Mouse (Mus musculus) T-helper 1 cell (primary cell): ENCODE measurements at regions not wholly inside any gene's neighbourhood (a gene's known extent, or its start where the extent isn't known, plus 50 kb on each side); places are given as distances from the start of the nearest gene placed in this dataset.

Experiments
- in situ Hi-C: fragments of 300-600 bp; cut with MboI, MseI; formaldehyde crosslinking; loops from one replicate; pipeline ENCODE4 v1.15.1; 2025; ENCODE audit warnings: high pct_unique_total_duplicates

DNA sequence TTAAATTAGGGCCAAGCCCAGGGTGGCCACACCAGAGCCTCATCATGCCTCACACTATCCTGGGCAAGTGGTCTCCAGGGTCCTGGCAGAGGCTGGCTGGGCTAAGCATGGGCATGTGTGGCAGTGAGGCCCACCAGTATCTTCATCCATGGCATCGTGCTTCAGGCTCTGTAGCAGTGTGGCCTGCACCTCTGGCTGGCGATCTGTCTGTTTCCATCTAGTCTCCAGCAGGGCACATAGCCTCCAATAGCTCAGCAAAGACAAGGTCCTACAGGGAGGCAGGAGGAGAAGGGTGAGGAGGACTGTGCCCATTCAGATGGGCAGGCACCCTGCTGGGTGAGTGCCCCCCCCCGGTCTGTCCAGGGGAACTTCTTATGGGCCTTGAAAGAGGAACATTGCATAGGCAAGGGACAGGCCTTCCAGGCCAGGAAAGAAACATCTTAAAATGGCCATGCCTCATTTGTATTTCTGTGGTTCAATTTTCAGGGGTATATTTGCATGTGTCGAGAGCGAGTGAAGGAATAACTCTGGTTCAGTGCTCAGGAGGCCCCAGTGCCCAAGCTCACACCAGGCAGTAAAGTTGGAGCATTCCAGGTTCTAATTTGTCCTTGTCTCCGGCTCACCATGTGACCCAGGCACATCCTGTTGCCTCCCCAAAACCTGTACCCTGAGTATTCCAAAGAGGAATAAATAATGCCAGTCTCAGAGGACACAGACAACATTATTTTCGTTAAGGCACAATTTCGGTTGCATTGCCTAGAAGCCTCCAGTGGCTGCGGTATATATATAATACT lies 60.4 kb upstream of the Ppara start:
- in situ Hi-C loops: no loop called here

DNA sequence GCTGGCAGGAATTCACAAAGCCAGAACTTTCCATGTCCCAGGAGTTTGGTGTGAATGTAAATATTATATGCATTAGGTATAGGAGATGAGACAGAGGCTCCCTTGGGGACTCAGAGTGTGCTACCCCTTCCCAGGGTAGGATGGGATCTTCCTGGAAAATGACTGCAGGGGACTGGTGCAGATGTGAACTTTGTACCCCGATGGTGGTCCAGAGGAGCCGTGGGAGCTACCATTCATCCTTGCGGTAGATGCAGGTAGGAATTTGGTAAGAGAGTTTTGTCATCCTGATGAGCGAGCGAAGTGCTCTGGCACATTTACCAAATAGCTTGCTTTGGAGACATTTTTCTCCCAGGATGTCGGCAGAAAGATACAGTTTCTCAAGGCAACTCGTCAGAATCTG lies 59.7 kb upstream of the Ppara start:
- in situ Hi-C loops: no loop called here

DNA sequence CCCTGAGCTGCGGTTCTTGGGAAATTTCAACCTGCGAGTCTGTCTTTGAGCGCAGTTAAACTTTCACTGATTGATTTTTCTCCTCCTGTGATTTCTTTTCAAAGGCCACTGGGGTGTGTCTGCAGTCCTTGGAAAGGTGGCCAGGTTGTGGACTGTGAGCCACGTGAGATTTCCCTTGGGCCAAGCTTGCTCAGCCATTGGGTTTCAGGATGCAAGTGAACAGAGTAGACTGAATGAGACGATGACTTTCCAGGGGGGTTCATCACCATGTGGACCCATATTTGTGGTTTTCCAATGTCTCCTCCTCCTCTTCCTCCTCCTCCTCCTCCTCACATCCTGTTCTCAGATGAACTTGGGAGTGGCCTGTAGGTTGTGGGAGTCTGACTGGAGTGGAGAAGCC lies 59.0 kb upstream of the Ppara start:
- in situ Hi-C loops: no loop called here

DNA sequence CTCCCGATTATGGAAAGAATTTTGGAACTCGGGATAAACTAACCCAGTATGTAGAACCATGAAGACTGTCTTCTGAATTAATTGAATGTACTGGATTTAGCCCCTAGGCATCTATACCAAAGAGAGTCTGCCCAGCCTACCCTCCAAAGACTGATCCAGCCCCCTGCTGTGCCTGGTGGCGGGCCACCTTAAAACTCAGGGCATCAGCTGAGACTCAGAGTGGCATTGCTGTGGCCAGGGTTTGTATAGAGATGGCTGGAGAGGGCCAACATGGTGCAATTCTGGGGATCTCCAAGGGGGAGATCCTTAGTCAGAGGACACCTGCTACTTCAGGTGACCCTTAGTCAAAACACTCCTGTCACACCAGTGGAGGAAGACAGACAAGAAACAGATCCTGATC lies 58.6 kb upstream of the Ppara start:
- in situ Hi-C loops: no loop called here

DNA sequence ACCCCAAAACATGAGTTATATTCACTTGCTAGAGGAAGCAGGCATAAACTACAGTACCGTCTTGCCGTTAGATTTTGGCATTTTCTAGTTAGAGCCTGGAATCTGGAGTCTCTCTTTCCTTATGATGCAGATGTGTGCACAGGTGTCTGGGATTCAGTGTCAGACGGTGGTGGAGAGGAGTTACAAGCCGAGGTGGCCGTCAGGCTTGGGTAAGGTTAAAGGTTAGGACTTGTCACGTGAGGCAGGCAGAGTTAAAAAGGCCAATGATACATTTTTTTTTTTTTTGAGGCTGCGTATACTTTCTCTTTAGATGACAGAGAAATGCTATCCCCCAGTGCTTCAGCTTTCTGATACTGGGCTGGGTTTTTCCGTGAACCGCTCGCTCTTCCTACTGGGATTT lies 57.9 kb upstream of the Ppara start:
- in situ Hi-C loops: no loop called here

DNA sequence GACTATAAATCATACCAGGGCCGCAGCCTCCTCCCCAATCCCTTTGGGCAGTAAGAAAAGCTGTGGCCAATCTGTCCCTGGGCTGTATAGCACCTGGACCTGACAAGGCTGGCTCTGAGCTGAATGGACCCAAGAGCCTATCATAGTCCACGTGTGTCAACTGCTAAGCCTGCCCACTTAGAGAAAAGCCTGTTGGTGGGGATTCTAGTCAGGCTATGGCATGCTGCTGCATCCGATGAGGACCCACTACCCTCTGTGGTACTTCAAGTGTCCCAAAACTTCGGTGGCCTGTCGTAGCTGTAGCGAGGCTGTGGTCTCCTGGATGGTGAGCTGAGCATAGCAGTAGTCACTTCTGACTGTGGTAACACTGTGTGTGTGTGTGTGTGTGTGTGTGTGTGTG lies 57.4 kb upstream of the Ppara start:
- in situ Hi-C loops: no loop called here

DNA sequence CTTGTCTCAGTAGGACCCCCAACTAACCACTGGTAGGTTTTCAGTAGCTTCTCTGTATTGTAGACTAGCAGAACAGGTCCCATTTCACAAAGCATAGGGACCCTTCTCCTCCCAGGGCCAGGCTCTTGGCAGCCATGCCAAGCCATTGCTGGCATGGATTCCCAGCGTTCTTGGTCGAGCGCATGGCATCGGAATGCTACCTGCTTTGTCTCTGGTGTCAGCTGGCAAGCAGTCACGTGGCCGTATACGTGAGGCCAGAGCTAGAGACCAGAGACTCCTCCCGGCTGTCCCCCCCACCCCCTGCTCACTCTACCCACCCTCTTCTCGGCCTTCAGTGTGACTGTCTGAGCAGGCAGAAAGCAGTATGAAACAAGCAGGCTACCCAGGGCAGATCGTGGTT lies 56.9 kb upstream of the Ppara start:
- in situ Hi-C loops: no loop called here

DNA sequence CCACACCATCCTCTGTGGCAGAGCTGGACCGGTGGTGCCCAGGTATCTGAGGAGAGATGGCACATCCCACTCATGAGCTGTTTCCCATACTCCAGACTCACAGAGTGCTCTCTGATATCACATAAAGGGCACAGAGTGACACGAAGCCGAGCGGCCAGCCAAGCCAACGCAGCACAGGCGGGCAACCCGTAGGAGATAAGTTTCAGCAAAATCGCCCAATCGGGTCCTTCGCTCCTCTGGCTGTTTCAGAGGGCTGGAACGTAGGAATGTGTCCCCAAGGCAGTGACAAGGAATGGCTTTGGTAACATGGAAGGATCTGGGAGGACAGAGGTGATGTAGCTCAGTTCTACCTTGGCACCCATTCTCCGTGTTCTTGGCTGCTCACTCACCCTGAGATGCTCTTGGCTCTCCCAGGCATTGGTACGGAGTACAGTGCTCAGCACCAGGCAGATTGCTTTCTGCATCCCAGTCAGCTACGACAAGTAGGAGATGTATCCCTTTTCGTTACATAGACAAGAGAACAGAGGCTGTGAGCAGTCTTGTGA lies 56.4 kb upstream of the Ppara start:
- in situ Hi-C loops: no loop called here

DNA sequence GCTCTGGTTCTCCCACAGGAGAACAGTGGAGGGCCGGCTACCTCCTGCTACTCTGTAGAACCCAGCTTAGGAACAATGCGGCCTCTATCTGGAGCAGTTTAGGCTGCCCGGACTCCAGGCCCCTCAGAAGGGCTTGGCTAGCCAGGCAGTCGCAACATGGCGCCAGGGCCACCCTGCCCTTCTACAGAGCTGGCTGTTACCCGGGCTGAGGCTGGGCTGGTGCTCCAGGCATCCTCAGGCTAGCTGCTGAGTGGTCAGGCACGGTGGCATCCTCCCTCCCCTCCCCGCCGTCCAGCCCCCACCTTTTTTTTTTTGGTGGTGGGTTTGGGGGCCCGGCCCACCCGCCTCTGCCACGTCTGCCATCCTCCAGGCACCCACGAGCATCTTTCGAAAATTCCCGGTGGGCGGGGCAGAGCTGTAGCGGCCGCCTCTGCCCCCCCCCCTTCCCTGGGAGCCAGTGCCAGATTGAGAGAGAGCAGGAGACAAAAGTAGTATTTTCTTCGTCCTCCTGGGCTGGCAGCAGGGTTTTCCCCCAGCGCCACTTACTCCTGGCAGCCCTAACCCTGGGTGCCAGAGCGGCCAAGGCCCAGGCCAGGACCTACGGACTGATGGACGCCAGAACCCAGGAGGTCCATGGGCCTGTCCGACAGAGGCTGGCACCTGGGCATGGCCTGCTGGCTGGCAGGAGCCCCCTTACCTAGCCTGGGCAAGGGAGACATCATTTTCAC lies 55.6 kb upstream of the Ppara start:
- in situ Hi-C loops: no loop called here

DNA sequence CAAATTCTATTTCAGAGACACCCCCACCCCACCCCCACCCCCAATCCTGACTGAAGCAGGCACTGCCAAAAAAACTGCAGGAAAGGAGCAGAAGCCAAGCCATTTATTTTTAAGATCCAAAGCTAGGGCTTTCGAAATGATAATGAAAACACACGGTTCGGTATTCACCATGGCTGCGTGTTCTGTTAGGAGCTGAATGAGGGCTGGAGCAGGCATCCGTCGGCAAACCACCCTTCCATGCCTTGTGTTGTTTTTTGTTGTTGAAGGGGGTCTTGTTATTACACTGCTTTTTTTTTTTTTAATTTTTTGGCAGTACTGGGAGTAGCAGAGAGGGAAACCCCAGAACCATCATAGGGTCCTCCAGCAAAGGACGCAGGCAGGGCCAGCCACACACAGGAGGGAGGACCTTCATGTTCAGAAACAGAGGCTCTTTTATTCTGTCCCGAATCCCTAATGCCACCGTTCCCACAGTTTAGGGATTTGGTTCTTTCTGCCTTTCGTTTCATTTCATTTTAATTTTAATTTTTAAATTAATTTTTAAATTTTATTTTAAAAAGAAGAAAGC lies 54.8 kb upstream of the Ppara start:
- in situ Hi-C loops: no loop called here

DNA sequence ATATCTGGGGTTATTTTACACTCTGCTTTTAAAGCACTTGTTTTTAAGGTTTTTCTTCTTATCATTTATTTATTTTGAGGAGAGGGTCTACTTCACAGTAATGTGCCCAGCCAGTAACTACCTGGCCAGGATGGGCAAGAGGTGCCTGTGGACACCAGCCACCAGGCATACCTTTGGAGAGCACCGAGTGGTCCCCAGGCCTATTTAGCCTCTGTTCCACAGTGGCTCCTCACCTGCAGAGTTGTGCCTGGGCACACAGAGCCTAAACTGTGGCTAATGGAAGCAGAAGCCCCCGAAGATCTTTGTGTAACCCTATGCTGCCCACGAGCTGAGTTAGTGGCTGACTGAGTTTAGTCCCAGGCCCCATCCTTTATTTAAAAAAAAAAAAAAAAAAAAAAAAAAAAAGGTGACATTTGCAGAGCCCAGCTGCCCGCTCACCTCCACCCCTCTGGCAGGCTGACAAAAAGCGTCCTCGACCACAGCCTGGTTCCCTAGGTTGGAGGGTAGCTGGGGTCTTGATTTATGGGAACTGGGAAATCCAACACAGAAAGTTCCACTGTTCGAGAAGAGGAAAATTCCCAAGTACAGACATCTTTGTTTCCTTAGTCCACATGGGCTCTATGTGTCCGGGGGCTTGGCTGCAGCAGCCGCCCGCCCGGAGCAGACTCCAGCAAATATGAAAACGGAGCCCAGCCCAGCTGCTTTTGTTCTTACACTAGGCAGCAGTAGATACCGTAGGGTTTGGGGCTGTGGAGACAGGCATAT lies 54.1 kb upstream of the Ppara start:
- in situ Hi-C loops: no loop called here

DNA sequence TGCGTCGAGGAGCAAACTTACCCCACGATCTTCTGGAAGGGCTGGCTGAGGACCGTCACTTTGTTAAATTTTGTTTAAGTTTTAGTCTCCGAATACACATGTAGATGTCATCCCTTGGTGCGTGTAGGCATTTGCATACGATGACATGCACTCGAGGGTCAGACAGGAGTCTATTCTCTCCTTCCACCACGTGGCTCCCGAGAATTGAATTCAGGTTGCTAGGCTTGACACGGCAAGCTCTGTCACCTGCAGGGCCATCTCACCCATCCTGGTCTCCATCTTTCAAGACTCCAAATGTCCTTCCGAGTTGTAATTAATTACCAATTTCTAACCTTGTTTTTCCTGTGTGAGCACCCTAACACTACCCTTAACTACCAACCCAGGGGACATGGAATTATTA lies 52.7 kb upstream of the Ppara start:
- in situ Hi-C loops: no loop called here

DNA sequence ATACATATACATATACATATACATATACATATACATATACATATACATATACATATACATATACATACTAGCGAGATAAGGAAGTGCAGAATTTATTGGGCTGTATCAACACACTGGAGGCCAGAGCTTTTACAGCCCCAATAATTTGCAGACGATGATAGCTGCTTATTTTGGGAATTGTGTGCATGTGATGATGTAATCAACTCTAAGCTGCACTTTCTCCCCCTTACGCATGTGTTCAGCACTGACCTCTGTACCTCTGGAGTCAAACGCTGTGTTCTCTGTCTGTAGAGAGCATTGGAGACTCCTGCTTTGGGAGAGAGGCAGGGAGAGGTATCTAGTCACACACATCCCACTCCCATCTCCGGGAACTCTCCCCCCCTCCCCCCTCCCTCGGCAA lies 52.0 kb upstream of the Ppara start:
- in situ Hi-C loops: no loop called here

DNA sequence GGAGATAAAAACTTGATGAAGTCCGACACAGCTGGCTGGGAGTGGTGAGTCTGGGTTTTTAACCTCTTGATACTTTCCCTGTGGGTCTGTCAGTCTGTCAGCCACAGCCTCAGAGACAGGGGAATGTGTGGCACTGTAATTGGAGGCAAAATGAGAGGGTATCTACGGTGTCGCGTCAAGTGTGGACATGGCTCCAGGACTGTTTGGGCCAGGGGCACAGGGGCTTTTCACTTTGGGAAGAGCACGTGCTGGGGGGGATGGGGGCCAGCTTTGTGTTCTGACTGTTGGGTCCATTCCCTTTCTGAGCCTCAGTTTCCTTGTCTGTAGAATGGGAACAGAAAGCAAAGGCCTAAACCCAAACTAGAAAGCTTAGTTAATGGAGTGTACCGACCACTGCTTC lies 51.5 kb upstream of the Ppara start:
- in situ Hi-C loops: no loop called here

DNA sequence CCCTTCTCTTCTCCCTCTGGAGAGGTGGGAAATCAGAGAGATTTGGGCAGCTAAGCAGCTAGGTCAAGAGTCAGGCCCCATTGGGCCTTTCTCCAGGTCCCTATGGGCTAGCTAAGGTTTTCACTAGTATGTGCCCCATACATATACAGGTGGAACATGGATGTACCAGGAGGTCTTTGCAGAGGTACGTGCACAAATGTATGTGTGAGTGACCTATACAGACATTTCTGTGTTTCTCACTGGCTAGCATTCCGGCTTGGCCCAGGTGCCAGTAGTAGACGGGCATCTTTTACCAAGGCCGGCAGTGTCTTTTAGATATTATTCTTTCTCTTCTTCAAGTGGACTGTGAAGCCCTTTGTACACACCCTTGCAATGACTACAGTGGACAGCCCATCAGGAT lies 51.1 kb upstream of the Ppara start:
- in situ Hi-C loops: no loop called here

DNA sequence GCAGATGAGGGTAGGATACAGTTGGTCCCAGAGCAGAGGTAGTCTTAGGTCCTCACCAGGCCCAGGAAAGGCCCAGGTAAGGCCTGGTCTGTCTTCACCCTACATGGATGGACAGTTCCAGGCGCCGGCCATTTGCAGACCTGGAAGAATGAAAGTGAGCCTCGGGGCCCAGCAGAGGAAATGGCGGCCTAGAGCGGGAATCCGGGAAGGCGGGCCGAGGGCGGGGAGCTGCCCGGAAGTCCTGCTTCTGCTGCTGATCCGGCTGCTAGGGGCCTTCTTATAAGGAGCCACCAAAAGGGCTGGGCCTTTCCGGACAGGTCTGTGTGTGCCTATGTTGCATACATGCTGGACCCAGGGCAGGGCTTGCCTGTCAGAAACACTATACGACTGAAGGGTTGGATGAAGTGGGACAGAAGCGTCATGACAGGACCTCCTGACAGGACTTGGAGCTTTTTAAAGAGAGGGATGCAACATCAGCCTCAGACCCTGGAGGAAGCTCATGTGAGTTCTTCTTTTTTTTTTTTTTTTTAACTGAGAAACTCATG lies 50.5 kb upstream of the Ppara start:
- in situ Hi-C loops: no loop called here

DNA sequence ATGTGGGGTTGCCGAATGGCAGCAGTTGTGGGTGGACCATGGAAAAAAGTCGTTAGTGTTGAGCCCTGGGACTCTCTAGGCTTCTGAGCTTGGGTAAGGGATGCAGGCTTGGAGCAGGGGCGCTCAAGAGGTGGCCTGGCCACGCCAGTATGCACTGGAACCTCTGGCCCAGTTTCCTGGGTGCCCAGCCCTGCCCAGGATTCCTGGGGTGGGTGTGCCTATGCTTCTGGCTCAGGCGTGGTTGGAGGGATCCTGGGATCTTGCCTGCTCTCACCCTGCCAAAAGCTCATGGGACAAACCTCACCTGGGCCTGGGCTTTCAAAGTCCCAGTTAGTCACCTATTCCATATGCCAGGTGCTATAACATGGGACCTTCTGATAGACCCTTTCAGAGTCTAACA lies 49.9 kb upstream of the Ppara start:
- in situ Hi-C loops: no loop called here
